Mouse (Mus musculus): Measurements from ENCODE around the gene Ankrd33b.

DNA sequence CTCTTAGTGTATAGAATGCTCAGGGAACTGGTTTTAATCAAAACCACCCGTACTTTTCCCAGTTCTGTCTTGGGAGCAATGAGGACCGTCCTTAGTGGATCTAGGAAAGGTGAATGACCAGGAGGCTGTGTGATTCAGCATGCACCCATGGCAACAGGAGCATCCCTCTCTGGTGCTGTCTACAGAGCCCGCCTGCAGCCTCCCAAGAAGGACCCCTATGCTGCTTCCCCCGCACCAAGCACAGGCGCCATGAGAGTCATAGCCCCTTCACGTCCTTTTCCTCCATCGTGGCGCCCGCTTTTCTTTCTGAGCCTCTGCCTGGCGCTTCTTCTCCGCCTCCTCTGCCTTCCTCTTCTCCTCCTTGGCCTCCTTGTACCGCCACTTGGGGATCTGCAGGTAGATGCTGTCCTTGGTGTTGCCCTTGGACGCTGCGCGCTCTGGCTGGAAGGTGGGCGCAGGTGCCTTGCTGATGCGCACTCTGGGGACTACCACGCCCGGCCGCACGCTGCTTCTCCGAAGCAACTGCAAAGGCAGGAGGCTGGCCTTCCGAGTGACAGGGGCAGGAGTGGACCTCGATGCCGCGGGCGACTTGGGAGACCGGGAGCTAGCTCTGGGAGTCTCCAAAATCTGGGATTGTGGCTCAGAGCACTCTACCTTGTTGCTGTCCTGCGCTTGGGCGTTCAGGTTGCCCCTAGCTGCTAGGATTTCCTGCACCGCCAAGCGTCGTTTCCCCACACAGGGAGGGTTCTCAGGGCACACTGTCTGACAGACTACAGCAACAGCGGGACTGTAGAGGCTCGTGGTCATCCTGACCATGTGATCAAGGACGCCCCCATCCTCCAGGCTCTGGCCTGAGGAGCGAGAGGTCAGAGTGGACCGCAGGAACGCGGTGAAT lies 70.4 kb downstream of the Ankrd33b start:
- TF ChIP-seq GATA1 (IDR thresholded peaks at IDR 0.05; ENCODE audit: low read length) (no peak), TAL1 (IDR thresholded peaks at IDR 0.05; ENCODE audit: low read length) (no peak)
